In the genomic region with DNA sequence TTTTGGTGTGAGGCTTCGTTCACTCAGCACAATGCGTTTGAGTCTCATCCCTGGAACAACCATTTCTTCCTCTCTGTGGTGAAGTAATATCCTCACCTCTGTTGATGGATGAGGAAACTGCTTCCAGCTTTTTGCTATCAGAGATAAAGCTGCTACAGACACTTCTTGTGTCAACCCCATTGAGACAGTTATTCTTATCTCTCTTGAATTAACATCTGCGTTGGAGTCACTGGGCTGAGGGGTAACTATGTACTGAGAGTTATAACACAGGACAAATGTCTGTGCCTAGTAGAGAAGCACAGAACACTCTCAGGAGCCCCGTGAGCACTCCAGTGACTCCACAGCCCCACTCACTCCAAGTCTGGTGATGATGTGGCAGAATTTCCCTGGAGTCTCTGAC, we compare ENCODE assay signal across 1 mouse cellular context.
TF ChIP-seq lines count a peak whose summit lies in the region.

No protein-coding gene starts in this region.

TF ChIP-seq in MEL, 35 proteins besides CTCF, POLR2A, EP300 and RAD21 (continued from another document):
- TF ChIP-seq JUND (IDR thresholded peaks at IDR 0.05; ENCODE audit: low read depth, low read length) = no peak
- TF ChIP-seq NELFE (IDR thresholded peaks at IDR 0.05; ENCODE audit: low read depth, low read length) = no peak
- TF ChIP-seq ZKSCAN1 (IDR thresholded peaks at IDR 0.05; ENCODE audit: low read depth, low read length) = no peak
- TF ChIP-seq MYB (IDR thresholded peaks at IDR 0.05; ENCODE audit: low read depth, low read length) = peak; percentile 94
- no peak for TF ChIP-seq UBTF (IDR thresholded peaks at IDR 0.05; ENCODE audit: borderline replicate concordance, insufficient read depth, low read depth, low read length)
